Mouse (Mus musculus): ENCODE measurements around the gene Zbtb45. TPM values are rescaled to one million over a fixed set of nuclear protein-coding genes. Genes with fewer than 3 reads are reported as not detected.

Gene Zbtb45
- polyA plus RNA-seq, 1 experiment from 2014 or later, result 11.4 TPM

GRCm38 (mm10) chr7:13044254-13044625 is 34.4 kb upstream of the Zbtb45 start:
- Histone ChIP-seq H3K27me3 (ENCODE audit: control insufficient read depth, insufficient read depth, low read depth, low read length) (peaks cover 37% of the 10 kb centered on the region), H3K9ac (ENCODE audit: low read depth, low read length) (peak overlapping the region; percentile 5; the same call in 1 of the 2 replicates)

DNA sequence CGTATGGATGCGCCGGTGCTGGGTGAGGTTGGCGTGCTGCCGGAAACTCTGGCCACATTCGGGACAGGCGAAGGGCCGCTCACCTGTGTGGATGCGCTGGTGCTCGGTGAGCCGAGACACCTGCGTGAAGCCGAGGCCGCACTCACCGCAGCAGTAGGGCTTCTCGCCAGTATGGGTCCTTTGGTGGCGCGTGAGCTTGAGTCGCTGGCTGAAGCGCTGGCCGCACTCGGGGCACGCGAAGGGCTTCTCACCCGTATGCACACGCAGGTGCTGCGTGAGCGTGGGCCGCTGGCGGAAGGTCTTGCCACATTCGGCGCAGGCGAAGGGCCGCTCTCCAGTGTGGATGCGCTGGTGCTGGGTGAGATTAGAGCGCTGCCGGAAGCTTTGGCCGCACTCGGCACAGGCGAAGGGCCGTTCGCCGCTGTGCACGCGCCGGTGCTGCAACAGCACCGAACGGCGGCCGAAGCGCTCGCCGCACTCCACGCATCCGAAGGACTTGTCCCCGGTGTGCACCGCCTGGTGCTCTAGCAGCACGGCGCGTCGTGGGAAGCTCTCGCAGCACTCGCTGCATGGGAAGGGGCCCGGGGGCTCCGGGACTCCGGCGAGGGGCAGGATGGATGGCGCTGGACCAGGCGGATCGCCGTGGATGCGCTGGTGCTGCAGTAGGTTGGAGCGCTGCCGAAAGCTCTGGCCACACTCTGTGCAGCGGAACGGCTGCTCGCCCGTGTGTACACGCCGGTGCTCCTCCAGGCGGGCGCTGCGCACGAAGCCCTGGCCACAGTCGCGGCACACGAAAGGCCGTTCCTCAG is 33.8 kb upstream of the Zbtb45 start:
- ATAC-seq (ENCODE audit: low read depth), result no peak
- 5% methylated on average over 88 of the region's 88 CpGs for WGBS (ENCODE audit: insufficient replicate concordance)
- H3K9ac ChIP-seq (ENCODE audit: low read depth, low read length), result peak overlapping the region; percentile 5; the same call in 1 of the 2 replicates

More at GRCm38 (mm10) chr7:13044254-13044625, 34.4 kb upstream of the Zbtb45 start:
- H3K36me3 ChIP-seq (ENCODE audit: control insufficient read depth, insufficient read depth), result no peaks in the 10 kb centered on the region
- H3K9me3 ChIP-seq (replicated peaks; ENCODE audit: control insufficient read depth, low read length), result 0 out of 2 replicates have a peak, but pooled peaks cover 2% of the 10 kb centered on the region
- peak overlapping the region; percentile 74 for H3K4me2 ChIP-seq (ENCODE audit: low read depth, low read length)
- H3K27ac ChIP-seq (ENCODE audit: low read length), result no peak overlapping the region
- 7% methylated on average over 23 of the region's 23 CpGs for WGBS (ENCODE audit: insufficient replicate concordance)
- peak overlapping the region; percentile 55 for H3K4me3 ChIP-seq (ENCODE audit: low read depth, low read length)
- peaks cover 20% of the 10 kb centered on the region for H3K4me1 ChIP-seq (ENCODE audit: control insufficient read depth, low read depth, low read length)
- no peak for ATAC-seq (ENCODE audit: low read depth)

DNA sequence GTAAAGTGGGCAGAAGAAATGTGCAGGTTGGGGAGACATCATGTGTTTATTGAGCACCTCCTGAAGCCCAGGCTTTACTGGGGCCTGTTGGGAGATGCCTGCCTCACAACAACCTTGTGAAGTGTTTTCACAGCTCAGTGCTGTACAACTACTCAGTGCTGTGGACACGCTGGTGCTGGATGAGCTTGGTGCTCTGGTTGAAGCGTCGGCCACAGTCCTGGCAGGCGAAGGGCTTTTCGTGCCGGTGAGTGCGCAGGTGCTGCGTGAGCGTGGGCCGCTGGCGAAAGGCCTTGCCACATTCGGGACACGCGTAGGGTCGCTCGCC is 33.2 kb upstream of the Zbtb45 start:
- H3K27me3 ChIP-seq (ENCODE audit: control insufficient read depth, insufficient read depth, low read depth, low read length), result peaks cover 37% of the 10 kb centered on the region
- 43% methylated on average over 16 of the region's 16 CpGs for WGBS (ENCODE audit: insufficient replicate concordance)

More for the DNA sequence above, 33.8 kb upstream of the Zbtb45 start:
- Histone ChIP-seq H3K36me3 (ENCODE audit: control insufficient read depth, insufficient read depth) (no peaks in the 10 kb centered on the region), H3K4me3 (ENCODE audit: low read depth, low read length) (peak overlapping the region; percentile 55), H3K9me3 (replicated peaks; ENCODE audit: control insufficient read depth, low read length) (0 out of 2 replicates have a peak, but pooled peaks cover 2% of the 10 kb centered on the region), H3K27ac (ENCODE audit: low read length) (no peak overlapping the region), H3K27me3 (ENCODE audit: control insufficient read depth, insufficient read depth, low read depth, low read length) (peaks cover 37% of the 10 kb centered on the region), H3K4me1 (ENCODE audit: control insufficient read depth, low read depth, low read length) (peaks cover 26% of the 10 kb centered on the region), H3K4me2 (ENCODE audit: low read depth, low read length) (peak overlapping the region; percentile 74)

DNA sequence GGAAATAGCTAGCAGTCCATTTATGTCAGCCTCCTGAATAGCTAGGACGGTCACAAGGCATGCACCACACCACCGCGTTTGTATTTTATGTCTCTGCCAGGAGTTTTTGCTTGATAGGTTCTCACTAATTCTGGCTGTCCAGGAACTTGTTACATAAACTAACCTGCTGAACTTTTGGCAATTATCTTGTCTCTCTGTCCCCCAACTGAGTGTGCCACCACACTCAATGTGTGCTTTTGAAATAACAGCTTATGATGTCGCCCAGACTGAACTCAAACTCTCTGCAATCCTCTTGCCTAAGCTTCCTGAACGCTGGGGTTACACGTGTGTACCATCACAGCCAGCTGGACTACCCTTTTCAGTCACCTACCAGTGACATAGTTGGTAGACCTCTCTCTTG is 32.7 kb upstream of the Zbtb45 start:
- WGBS (ENCODE audit: insufficient replicate concordance), result 70% methylated on average over 6 of the region's 6 CpGs
- H3K27me3 ChIP-seq (ENCODE audit: control insufficient read depth, insufficient read depth, low read depth, low read length), result peaks cover 37% of the 10 kb centered on the region
- peaks cover 28% of the 10 kb centered on the region for H3K4me1 ChIP-seq (ENCODE audit: control insufficient read depth, low read depth, low read length)
- no peaks in the 10 kb centered on the region for H3K36me3 ChIP-seq (ENCODE audit: control insufficient read depth, insufficient read depth)
- H3K9ac ChIP-seq (ENCODE audit: low read depth, low read length), result no peak overlapping the region
- H3K4me3 ChIP-seq (ENCODE audit: low read depth, low read length), result no peak overlapping the region
- no peak for ATAC-seq (ENCODE audit: low read depth)
- no peak overlapping the region for H3K27ac ChIP-seq (ENCODE audit: low read length)
- 0 out of 2 replicates have a peak, but pooled peaks cover 2% of the 10 kb centered on the region for H3K9me3 ChIP-seq (replicated peaks; ENCODE audit: control insufficient read depth, low read length)
- no peak overlapping the region for H3K4me2 ChIP-seq (ENCODE audit: low read depth, low read length)

More for the DNA sequence above, 33.2 kb upstream of the Zbtb45 start:
- Histone ChIP-seq H3K4me2 (ENCODE audit: low read depth, low read length) (no peak overlapping the region), H3K4me3 (ENCODE audit: low read depth, low read length) (no peak overlapping the region; the same call in 1 of the 2 replicates), H3K36me3 (ENCODE audit: control insufficient read depth, insufficient read depth) (no peaks in the 10 kb centered on the region), H3K9me3 (replicated peaks; ENCODE audit: control insufficient read depth, low read length) (0 out of 2 replicates have a peak, but pooled peaks cover 2% of the 10 kb centered on the region), H3K27ac (ENCODE audit: low read length) (no peak overlapping the region), H3K4me1 (ENCODE audit: control insufficient read depth, low read depth, low read length) (peaks cover 28% of the 10 kb centered on the region), H3K9ac (ENCODE audit: low read depth, low read length) (no peak overlapping the region)
- ATAC-seq (ENCODE audit: low read depth), result no peak

DNA sequence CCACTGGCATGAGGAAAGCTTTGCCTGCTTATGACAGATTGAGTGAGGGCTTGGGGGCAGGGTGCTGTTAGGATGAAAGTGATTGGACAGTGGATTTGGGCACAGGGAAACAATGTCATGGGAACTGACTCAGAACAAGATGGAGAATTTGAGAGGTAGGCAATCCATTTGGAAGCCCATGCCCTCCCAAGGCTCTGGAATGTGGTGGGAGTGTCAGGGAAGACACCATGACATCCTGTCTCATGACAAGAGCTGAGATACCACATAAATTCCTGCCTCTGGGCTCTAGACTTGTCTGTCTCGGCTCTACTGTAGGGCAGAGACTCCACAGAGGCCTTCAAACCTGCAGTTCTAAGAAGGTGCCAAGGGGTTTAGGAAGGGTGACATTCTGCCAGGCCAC is 31.4 kb upstream of the Zbtb45 start:
- 62% methylated on average over 1 of the region's 1 CpGs for WGBS (ENCODE audit: insufficient replicate concordance)
- Histone ChIP-seq H3K27me3 (ENCODE audit: control insufficient read depth, insufficient read depth, low read depth, low read length) (peaks cover 37% of the 10 kb centered on the region), H3K4me2 (ENCODE audit: low read depth, low read length) (no peak overlapping the region), H3K27ac (ENCODE audit: low read length) (no peak overlapping the region), H3K9ac (ENCODE audit: low read depth, low read length) (no peak overlapping the region), H3K36me3 (ENCODE audit: control insufficient read depth, insufficient read depth) (no peaks in the 10 kb centered on the region), H3K4me3 (ENCODE audit: low read depth, low read length) (no peak overlapping the region), H3K4me1 (ENCODE audit: control insufficient read depth, low read depth, low read length) (peaks cover 35% of the 10 kb centered on the region), H3K9me3 (replicated peaks; ENCODE audit: control insufficient read depth, low read length) (0 out of 2 replicates have a peak, but pooled peaks cover 2% of the 10 kb centered on the region)
- ATAC-seq (ENCODE audit: low read depth), result no peak

GRCm38 (mm10) chr7:13039181-13039580 is 29.3 kb upstream of the Zbtb45 start:
- Histone ChIP-seq H3K4me3 (ENCODE audit: low read depth, low read length) (peak overlapping the region; percentile 89), H3K4me1 (ENCODE audit: control insufficient read depth, low read depth, low read length) (peaks cover 43% of the 10 kb centered on the region), H3K9ac (ENCODE audit: low read depth, low read length) (peak overlapping the region; percentile 97), H3K27me3 (ENCODE audit: control insufficient read depth, insufficient read depth, low read depth, low read length) (peaks cover 21% of the 10 kb centered on the region), H3K9me3 (replicated peaks; ENCODE audit: control insufficient read depth, low read length) (0 out of 2 replicates have a peak, but pooled peaks cover 2% of the 10 kb centered on the region), H3K4me2 (ENCODE audit: low read depth, low read length) (peak overlapping the region; percentile 94), H3K27ac (ENCODE audit: low read length) (peak overlapping the region; percentile 98), H3K36me3 (ENCODE audit: control insufficient read depth, insufficient read depth) (peaks cover 8% of the 10 kb centered on the region)
- 26% methylated on average over 1 of the region's 1 CpGs for WGBS (ENCODE audit: insufficient replicate concordance)
- no peak for ATAC-seq (ENCODE audit: low read depth)

DNA sequence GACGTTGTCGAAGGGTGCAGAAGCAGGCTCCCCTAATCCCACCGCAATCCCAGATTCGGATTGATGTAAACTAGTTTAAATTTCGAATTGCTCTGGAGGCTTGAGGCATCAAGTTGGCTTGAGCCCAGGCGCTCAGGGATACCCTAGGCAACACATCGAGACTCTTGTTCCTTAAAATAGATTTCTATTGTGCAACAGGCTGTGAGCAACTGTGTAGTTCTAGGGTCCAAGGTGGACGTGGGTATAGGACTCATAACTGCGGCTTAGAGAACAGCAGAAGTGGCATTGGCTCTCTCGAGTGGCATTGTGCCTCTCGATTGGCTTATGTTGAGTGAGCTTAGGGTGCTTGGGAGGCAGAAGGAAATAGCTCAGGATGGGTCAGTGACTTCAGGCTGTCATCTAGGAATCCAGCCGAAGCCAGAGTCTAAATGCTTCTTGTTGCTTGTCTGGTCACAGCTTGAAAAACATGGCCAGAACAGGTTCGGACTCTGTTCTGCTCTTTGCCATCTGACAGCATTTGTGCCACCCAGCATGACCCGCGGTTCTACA is 28.9 kb upstream of the Zbtb45 start:
- peak overlapping the region; percentile 94 for H3K4me2 ChIP-seq (ENCODE audit: low read depth, low read length)
- peak overlapping the region; percentile 97 for H3K9ac ChIP-seq (ENCODE audit: low read depth, low read length)
- WGBS (ENCODE audit: insufficient replicate concordance), result 13% methylated on average over 15 of the region's 15 CpGs
- H3K27me3 ChIP-seq (ENCODE audit: control insufficient read depth, insufficient read depth, low read depth, low read length), result peaks cover 16% of the 10 kb centered on the region
- peaks cover 8% of the 10 kb centered on the region for H3K36me3 ChIP-seq (ENCODE audit: control insufficient read depth, insufficient read depth)
- H3K27ac ChIP-seq (ENCODE audit: low read length), result peak overlapping the region; percentile 98
- no peak for ATAC-seq (ENCODE audit: low read depth)
- H3K9me3 ChIP-seq (replicated peaks; ENCODE audit: control insufficient read depth, low read length), result 0 out of 2 replicates have a peak, but pooled peaks cover 2% of the 10 kb centered on the region
- peaks cover 41% of the 10 kb centered on the region for H3K4me1 ChIP-seq (ENCODE audit: control insufficient read depth, low read depth, low read length)
- peak overlapping the region; percentile 89 for H3K4me3 ChIP-seq (ENCODE audit: low read depth, low read length)

DNA sequence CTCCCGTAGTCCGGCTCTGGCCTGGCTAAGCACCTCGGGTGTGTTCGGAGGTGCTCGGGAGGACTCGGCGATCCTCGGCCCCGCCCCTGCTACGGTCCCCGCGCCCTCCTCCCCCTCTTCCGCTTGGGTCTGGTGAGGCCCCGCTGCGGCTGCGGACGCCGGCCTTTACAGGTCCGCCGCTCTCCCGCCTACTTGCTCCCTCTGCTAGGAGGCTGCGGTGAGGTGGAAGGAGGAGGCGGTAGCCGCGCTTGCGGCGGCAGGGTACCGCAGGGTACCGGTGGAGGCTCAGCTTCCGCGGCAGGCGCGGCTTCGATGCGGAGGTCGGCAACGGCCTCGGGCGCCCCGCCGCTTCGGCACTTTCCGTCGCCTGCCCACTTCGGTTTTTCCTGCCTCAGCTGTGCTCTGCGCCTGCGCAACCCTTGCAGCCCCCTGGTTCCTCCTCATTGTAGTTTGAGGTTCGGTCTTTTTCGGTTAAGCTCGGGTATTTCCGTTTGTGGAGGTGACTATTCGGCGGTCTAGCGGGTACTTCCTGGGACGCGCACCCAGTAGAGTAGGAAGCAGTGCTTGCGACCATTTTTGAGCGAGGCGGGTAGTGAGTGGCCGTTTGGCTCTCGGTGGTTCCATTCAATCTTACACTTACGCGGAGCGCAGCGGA is 28.2 kb upstream of the Zbtb45 start, which contains the start of gene Ube2m:
TSS of gene Ube2m (minus strand) at position 375 of the 655 bp plus-strand sequence.
- peak within 1 kb of the TSS; percentile 98 for H3K27ac ChIP-seq (ENCODE audit: low read length)
- H3K9ac ChIP-seq (ENCODE audit: low read depth, low read length), result peak within 1 kb of the TSS; percentile 97
- H3K4me3 ChIP-seq (ENCODE audit: low read depth, low read length), result peak within 1 kb of the TSS; percentile 89
- peaks cover 41% of the 10 kb centered on the region for H3K4me1 ChIP-seq (ENCODE audit: control insufficient read depth, low read depth, low read length)
- ATAC-seq (ENCODE audit: low read depth), result peak; percentile 90
- peaks cover 8% of the 10 kb centered on the region for H3K36me3 ChIP-seq (ENCODE audit: control insufficient read depth, insufficient read depth)
- H3K27me3 ChIP-seq (ENCODE audit: control insufficient read depth, insufficient read depth, low read depth, low read length), result peaks cover 10% of the 10 kb centered on the region
- WGBS (ENCODE audit: insufficient replicate concordance), result under 1% methylated on average over 64 of the region's 65 CpGs
- peak within 1 kb of the TSS; percentile 94 for H3K4me2 ChIP-seq (ENCODE audit: low read depth, low read length)
- H3K9me3 ChIP-seq (replicated peaks; ENCODE audit: control insufficient read depth, low read length), result no peaks in the 10 kb centered on the region
